ENCODE assay signal across 8 mouse cellular contexts in genomic region chr6:108065583-108065982, GRCm38 (mm10). TPM values are rescaled to one million over a fixed set of nuclear protein-coding genes. Genes with fewer than 3 reads are reported as not detected.
DNase-seq lines count a peak whose midpoint lies in the region; ATAC-seq lines count a peak whose summit lies in the region.

No protein-coding gene starts in this region.

- no peaks in the 10 kb centered on the region for H3K9me3 ChIP-seq in neural tube, embryonic 11.5 days (ENCODE audit: control insufficient read depth, low read length)
- no peaks in the 10 kb centered on the region for H3K9me3 ChIP-seq in intestine, embryonic 14.5 days (ENCODE audit: control insufficient read depth, low read length)
- no peaks in the 10 kb centered on the region for H3K9me3 ChIP-seq in limb, embryonic 11.5 days (ENCODE audit: control insufficient read depth, low read length)
- no peaks in the 10 kb centered on the region for H3K9me3 ChIP-seq in midbrain, embryonic 12.5 days

- H3K36me3 ChIP-seq in neural tube, embryonic 11.5 days (ENCODE audit: control insufficient read depth, insufficient read depth, low read length), result no peaks in the 10 kb centered on the region
- H3K36me3 ChIP-seq in intestine, embryonic 14.5 days (ENCODE audit: control insufficient read depth, insufficient read depth, low read length), result no peaks in the 10 kb centered on the region
- no peaks in the 10 kb centered on the region for H3K36me3 ChIP-seq in limb, embryonic 11.5 days (ENCODE audit: control insufficient read depth, insufficient read depth, low read length)
- no peaks in the 10 kb centered on the region for H3K36me3 ChIP-seq in midbrain, embryonic 12.5 days
- H3K36me3 ChIP-seq in splenic B cell, adult 2 months (ENCODE audit: control insufficient read depth, insufficient read depth, low read length, poor library complexity, severe bottlenecking), result no peaks in the 10 kb centered on the region

- peak overlapping the region; percentile 27; the same call in 1 of the 2 replicates for H3K9ac ChIP-seq in neural tube, embryonic 11.5 days (ENCODE audit: low read length)
- peak overlapping the region; percentile 64; the same call in 1 of the 2 replicates for H3K9ac ChIP-seq in intestine, embryonic 14.5 days (ENCODE audit: low read length)
- no peak overlapping the region; the same call in 1 of the 2 replicates for H3K9ac ChIP-seq in limb, embryonic 11.5 days (ENCODE audit: low read length)
- H3K9ac ChIP-seq in midbrain, embryonic 12.5 days (replicated peaks), result peak overlapping the region; percentile 56

- H3K4me3 ChIP-seq in neural tube, embryonic 11.5 days (ENCODE audit: low read depth, low read length), result peak overlapping the region; percentile 44
- peak overlapping the region; percentile 62 for H3K4me3 ChIP-seq in intestine, embryonic 14.5 days (ENCODE audit: low read depth, low read length)
- peak overlapping the region; percentile 39 for H3K4me3 ChIP-seq in limb, embryonic 11.5 days (ENCODE audit: low read depth, low read length)
- H3K4me3 ChIP-seq in midbrain, embryonic 12.5 days, result peak overlapping the region; percentile 55

- peak overlapping the region; percentile 31; the same call in 1 of the 2 replicates for H3K27ac ChIP-seq in neural tube, embryonic 11.5 days (ENCODE audit: low read depth, low read length)
- H3K27ac ChIP-seq in intestine, embryonic 14.5 days (ENCODE audit: low read depth), result peak overlapping the region; percentile 88; the same call in 1 of the 2 replicates
- no peak overlapping the region for H3K27ac ChIP-seq in limb, embryonic 11.5 days (replicated peaks; ENCODE audit: low read depth, low read length)
- peak overlapping the region; percentile 83 for H3K27ac ChIP-seq in midbrain, embryonic 12.5 days (replicated peaks)

- no peaks in the 10 kb centered on the region for H3K4me1 ChIP-seq in neural tube, embryonic 11.5 days (ENCODE audit: control insufficient read depth, insufficient read depth, low read length)
- no peaks in the 10 kb centered on the region for H3K4me1 ChIP-seq in intestine, embryonic 14.5 days (replicated peaks; ENCODE audit: control insufficient read depth, insufficient read depth, low read length)
- no peaks in the 10 kb centered on the region for H3K4me1 ChIP-seq in limb, embryonic 11.5 days (ENCODE audit: control insufficient read depth, insufficient read depth, low read length)
- no peaks in the 10 kb centered on the region for H3K4me1 ChIP-seq in midbrain, embryonic 12.5 days

- peak; percentile 83 for DNase-seq in neural tube, embryonic 11.5 days (ENCODE audit: low spot score)
- no peak for DNase-seq in neural tube, embryonic 10.5 days (ENCODE audit: extremely low spot score, low spot score)
- peak; percentile 93 to 96 for DNase-seq in cerebellum, postnatal 10 days
- peak; percentile 59 to 83 for DNase-seq in frontal cortex, postnatal 36 days (ENCODE audit: low spot score in 2 of 2)
- no peak for DNase-seq in intestine, embryonic 14.5 days (ENCODE audit: low spot score)
- DNase-seq in limb, embryonic 11.5 days (ENCODE audit: low spot score), result peak; percentile 69
- DNase-seq in splenic B cell, adult 2 months (ENCODE audit: low read depth, low spot score), result peak; percentile 78

- ATAC-seq in neural tube, embryonic 11.5 days (ENCODE audit: insufficient read depth, low FRiP score, low TSS enrichment), result no peak
- no peak for ATAC-seq in intestine, embryonic 14.5 days (replicated peaks; ENCODE audit: low FRiP score, low TSS enrichment, low read depth)
- ATAC-seq in limb, embryonic 11.5 days (ENCODE audit: insufficient number of reproducible peaks, low FRiP score, low TSS enrichment, low read depth), result no peak; the same call in 1 of the 2 replicates
- no peak for ATAC-seq in midbrain, embryonic 12.5 days (ENCODE audit: low FRiP score, low read depth)

- 8% methylated on average over 6 of the region's 6 CpGs for WGBS in neural tube, embryonic 11.5 days
- 18% methylated on average over 6 of the region's 6 CpGs for WGBS in intestine, embryonic 14.5 days
- WGBS in limb, embryonic 11.5 days, result 18% methylated on average over 6 of the region's 6 CpGs
- WGBS in midbrain, embryonic 12.5 days, result 11% methylated on average over 6 of the region's 6 CpGs

- no peaks in the 10 kb centered on the region for H3K27me3 ChIP-seq in neural tube, embryonic 11.5 days (ENCODE audit: control insufficient read depth, insufficient read depth, low read length)
- H3K27me3 ChIP-seq in intestine, embryonic 14.5 days (replicated peaks; ENCODE audit: control insufficient read depth, insufficient read depth, low read length), result no peaks in the 10 kb centered on the region
- H3K27me3 ChIP-seq in limb, embryonic 11.5 days (ENCODE audit: control insufficient read depth, insufficient read depth, low read length), result no peaks in the 10 kb centered on the region
- H3K27me3 ChIP-seq in midbrain, embryonic 12.5 days, result no peaks in the 10 kb centered on the region
- no peaks in the 10 kb centered on the region; the same call in 1 of the 2 replicates for H3K27me3 ChIP-seq in splenic B cell, adult 2 months (ENCODE audit: control insufficient read depth, insufficient read depth, low read length, poor library complexity, severe bottlenecking)

- peak overlapping the region; percentile 49 for H3K4me2 ChIP-seq in neural tube, embryonic 11.5 days (ENCODE audit: low read depth)
- peak overlapping the region; percentile 59 for H3K4me2 ChIP-seq in intestine, embryonic 14.5 days (ENCODE audit: low read length)
- peak overlapping the region; percentile 41 for H3K4me2 ChIP-seq in limb, embryonic 11.5 days (ENCODE audit: low read depth, severe bottlenecking)
- H3K4me2 ChIP-seq in midbrain, embryonic 12.5 days (replicated peaks), result peak overlapping the region; percentile 57

RNA-seq across cellular contexts. Expression of gene Setmar, which starts 0.7 kb away (rescaled TPM):
- 8.9 and 9.6 TPM in 2 replicates for polyA plus RNA-seq in neural tube, embryonic 11.5 days (2014; fragmentation: Nextera tagmentation; extraction: Ambion mirVana)
- polyA plus RNA-seq in intestine, embryonic 14.5 days (2014; fragmentation: Nextera tagmentation; extraction: Ambion mirVana), result 6.5 and 7.7 TPM in 2 replicates
- polyA plus RNA-seq in limb, embryonic 11.5 days (2014; fragmentation: Nextera tagmentation; extraction: Ambion mirVana), result 8.7 and 8.9 TPM in 2 replicates
- 7.6 and 8.3 TPM in 2 replicates for polyA plus RNA-seq in midbrain, embryonic 12.5 days (2016; fragmentation: Nextera tagmentation; extraction: Ambion mirVana)

Comparison
In these comparisons a context has a peak if more than half of its experiments do, and no peak if none do; other contexts are left out.
1. DNase-seq: peak in neural tube, embryonic 11.5 days (single experiment), cerebellum, postnatal 10 days (2 of 2), frontal cortex, postnatal 36 days (2 of 2), limb, embryonic 11.5 days (single experiment) and splenic B cell, adult 2 months (single experiment); none in neural tube, embryonic 10.5 days (single experiment) and intestine, embryonic 14.5 days (single experiment).
2. Peak in every context shown above with its lines, with median percentiles within 50 percentile points of each other: H3K4me2 ChIP-seq and H3K4me3 ChIP-seq.